Mouse (Mus musculus): ENCODE measurements at regions not wholly inside any gene's neighbourhood (a gene's known extent, or its start where the extent isn't known, plus 50 kb on each side); places are given as distances from the start of the nearest gene placed in this dataset.
A peak's percentile ranks its signal among the peaks of the same experiment; 100 is the strongest.

- Histone ChIP-seq H3K4me1 (replicated peaks; ENCODE audit: control insufficient read depth, insufficient read depth, low read length) (no peaks in the 10 kb centered on the region), H3K4me2 (ENCODE audit: low read length) (no peak overlapping the region), H3K36me3 (ENCODE audit: control insufficient read depth, insufficient read depth) (no peaks in the 10 kb centered on the region), H3K4me3 (replicated peaks; ENCODE audit: low read length) (no peak overlapping the region), H3K27me3 (replicated peaks; ENCODE audit: control insufficient read depth, insufficient read depth, low read length) (no peaks in the 10 kb centered on the region), H3K9me3 (ENCODE audit: control insufficient read depth, low read length) (no peaks in the 10 kb centered on the region), H3K27ac (ENCODE audit: low read length) (no peak overlapping the region), H3K9ac (replicated peaks; ENCODE audit: low read depth, low read length) (no peak overlapping the region)
- WGBS: 94% methylated on average over 6 of the region's 6 CpGs
- ATAC-seq: no peak
Measured at GRCm38 (mm10) chr16:55039777-55040176, 258.0 kb downstream of the Zpld1 start.

- WGBS: 68% methylated on average over 2 of the region's 2 CpGs
- Histone ChIP-seq H3K27ac (ENCODE audit: low read length) (no peak overlapping the region), H3K4me3 (replicated peaks; ENCODE audit: low read length) (no peak overlapping the region), H3K4me1 (replicated peaks; ENCODE audit: control insufficient read depth, insufficient read depth, low read length) (no peaks in the 10 kb centered on the region), H3K36me3 (ENCODE audit: control insufficient read depth, insufficient read depth) (no peaks in the 10 kb centered on the region), H3K9me3 (ENCODE audit: control insufficient read depth, low read length) (no peaks in the 10 kb centered on the region), H3K4me2 (ENCODE audit: low read length) (no peak overlapping the region), H3K9ac (replicated peaks; ENCODE audit: low read depth, low read length) (no peak overlapping the region), H3K27me3 (replicated peaks; ENCODE audit: control insufficient read depth, insufficient read depth, low read length) (no peaks in the 10 kb centered on the region)
- no peak for ATAC-seq
Measured at GRCm38 (mm10) chr16:55001661-55002289, 296.0 kb downstream of the Zpld1 start.

GRCm38 (mm10) chr16:54991595-54992240 lies 306.1 kb downstream of the Zpld1 start:
- H3K27ac ChIP-seq (ENCODE audit: low read length): no peak overlapping the region
- no peak overlapping the region for H3K9ac ChIP-seq (replicated peaks; ENCODE audit: low read depth, low read length)
- H3K4me1 ChIP-seq (replicated peaks; ENCODE audit: control insufficient read depth, insufficient read depth, low read length): no peaks in the 10 kb centered on the region
- H3K36me3 ChIP-seq (ENCODE audit: control insufficient read depth, insufficient read depth): no peaks in the 10 kb centered on the region
- no peaks in the 10 kb centered on the region for H3K27me3 ChIP-seq (replicated peaks; ENCODE audit: control insufficient read depth, insufficient read depth, low read length)
- H3K4me3 ChIP-seq (replicated peaks; ENCODE audit: low read length): no peak overlapping the region
- ATAC-seq: no peak
- WGBS: 83% methylated on average over 4 of the region's 4 CpGs
- H3K9me3 ChIP-seq (ENCODE audit: control insufficient read depth, low read length): 0 out of 2 replicates have a peak, but pooled peaks cover 2% of the 10 kb centered on the region
- H3K4me2 ChIP-seq (ENCODE audit: low read length): no peak overlapping the region

GRCm38 (mm10) chr16:54983759-54984218 lies 314.0 kb downstream of the Zpld1 start:
- Histone ChIP-seq H3K27me3 (replicated peaks; ENCODE audit: control insufficient read depth, insufficient read depth, low read length) (no peaks in the 10 kb centered on the region), H3K4me1 (replicated peaks; ENCODE audit: control insufficient read depth, insufficient read depth, low read length) (no peaks in the 10 kb centered on the region), H3K4me2 (ENCODE audit: low read length) (peak overlapping the region; percentile 47), H3K9me3 (ENCODE audit: control insufficient read depth, low read length) (0 out of 2 replicates have a peak, but pooled peaks cover 2% of the 10 kb centered on the region), H3K4me3 (replicated peaks; ENCODE audit: low read length) (peak overlapping the region; percentile 28), H3K36me3 (ENCODE audit: control insufficient read depth, insufficient read depth) (no peaks in the 10 kb centered on the region), H3K9ac (replicated peaks; ENCODE audit: low read depth, low read length) (peak overlapping the region; percentile 33), H3K27ac (ENCODE audit: low read length) (peak overlapping the region; percentile 67)
- WGBS: under 1% methylated on average over 9 of the region's 9 CpGs
- peak; percentile 89 for ATAC-seq

DNA sequence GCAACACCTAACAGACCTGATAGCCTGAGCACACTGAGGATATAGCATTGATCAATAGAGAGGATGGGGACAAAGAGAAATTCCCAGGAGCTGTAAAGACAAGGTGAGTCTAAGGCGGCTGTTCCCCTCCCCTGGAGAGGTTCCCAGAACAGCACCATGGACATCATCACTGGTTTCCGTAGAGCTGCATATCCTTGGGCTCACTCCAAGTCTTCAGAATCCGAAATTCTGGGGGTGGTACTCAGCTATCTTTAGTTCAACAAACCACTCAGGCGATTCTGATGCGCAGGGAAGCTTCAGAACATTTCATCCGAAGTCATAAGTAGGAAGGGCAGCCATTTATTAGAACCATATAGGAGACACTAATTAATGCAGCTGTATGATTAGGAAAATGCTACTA lies 327.4 kb downstream of the Zpld1 start:
- H3K4me2 ChIP-seq (ENCODE audit: low read length): no peak overlapping the region
- no peak overlapping the region for H3K27ac ChIP-seq (ENCODE audit: low read length)
- H3K36me3 ChIP-seq (ENCODE audit: control insufficient read depth, insufficient read depth): no peaks in the 10 kb centered on the region
- no peak overlapping the region for H3K9ac ChIP-seq (replicated peaks; ENCODE audit: low read depth, low read length)
- no peaks in the 10 kb centered on the region for H3K4me1 ChIP-seq (replicated peaks; ENCODE audit: control insufficient read depth, insufficient read depth, low read length)
- H3K9me3 ChIP-seq (ENCODE audit: control insufficient read depth, low read length): no peaks in the 10 kb centered on the region
- no peak for ATAC-seq
- no peaks in the 10 kb centered on the region for H3K27me3 ChIP-seq (replicated peaks; ENCODE audit: control insufficient read depth, insufficient read depth, low read length)
- no peak overlapping the region for H3K4me3 ChIP-seq (replicated peaks; ENCODE audit: low read length)
- 75% methylated on average over 6 of the region's 6 CpGs for whole genome bisulfite sequencing

GRCm38 (mm10) chr16:54943808-54944315 lies 353.9 kb downstream of the Zpld1 start:
- Histone ChIP-seq H3K4me2 (ENCODE audit: low read length) (no peak overlapping the region), H3K4me3 (replicated peaks; ENCODE audit: low read length) (no peak overlapping the region), H3K27ac (ENCODE audit: low read length) (no peak overlapping the region), H3K36me3 (ENCODE audit: control insufficient read depth, insufficient read depth) (no peaks in the 10 kb centered on the region), H3K4me1 (replicated peaks; ENCODE audit: control insufficient read depth, insufficient read depth, low read length) (no peaks in the 10 kb centered on the region), H3K9ac (replicated peaks; ENCODE audit: low read depth, low read length) (no peak overlapping the region), H3K27me3 (replicated peaks; ENCODE audit: control insufficient read depth, insufficient read depth, low read length) (no peaks in the 10 kb centered on the region), H3K9me3 (ENCODE audit: control insufficient read depth, low read length) (no peaks in the 10 kb centered on the region)
- no peak for ATAC-seq
- 45% methylated on average over 7 of the region's 7 CpGs for WGBS

- H3K27ac ChIP-seq (ENCODE audit: low read length): no peak overlapping the region
- H3K4me2 ChIP-seq (ENCODE audit: low read length): no peak overlapping the region
- no peak for ATAC-seq
- H3K4me3 ChIP-seq (replicated peaks; ENCODE audit: low read length): no peak overlapping the region
- H3K4me1 ChIP-seq (replicated peaks; ENCODE audit: control insufficient read depth, insufficient read depth, low read length): no peaks in the 10 kb centered on the region
- no peaks in the 10 kb centered on the region for H3K27me3 ChIP-seq (replicated peaks; ENCODE audit: control insufficient read depth, insufficient read depth, low read length)
- no peak overlapping the region for H3K9ac ChIP-seq (replicated peaks; ENCODE audit: low read depth, low read length)
- H3K36me3 ChIP-seq (ENCODE audit: control insufficient read depth, insufficient read depth): no peaks in the 10 kb centered on the region
- WGBS: 63% methylated on average over 3 of the region's 3 CpGs
- peaks cover 3% of the 10 kb centered on the region; the same call in 1 of the 2 replicates for H3K9me3 ChIP-seq (ENCODE audit: control insufficient read depth, low read length)
Measured at GRCm38 (mm10) chr16:54928259-54928658, 369.5 kb downstream of the Zpld1 start.

DNA sequence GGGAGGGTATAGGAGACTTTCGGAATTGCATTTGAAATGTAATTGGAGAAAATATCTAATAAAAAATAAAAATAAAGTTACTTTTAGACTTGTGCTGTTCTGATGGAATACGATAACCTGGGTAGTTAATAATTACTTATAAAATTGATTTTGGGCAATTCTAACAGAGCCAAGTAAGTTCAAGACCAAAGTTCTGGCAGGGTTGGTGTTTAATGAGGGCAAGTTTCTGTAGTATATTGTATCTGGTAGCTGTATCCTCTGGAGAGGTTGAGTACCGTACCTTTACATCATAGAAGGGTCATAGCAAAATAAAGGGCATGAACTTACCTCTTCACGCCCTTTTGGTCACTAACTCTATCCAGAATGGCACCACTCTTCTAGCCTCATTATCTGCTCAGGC lies 394.9 kb downstream of the Zpld1 start:
- Histone ChIP-seq H3K4me2 (ENCODE audit: low read length) (no peak overlapping the region), H3K36me3 (ENCODE audit: control insufficient read depth, insufficient read depth) (no peaks in the 10 kb centered on the region), H3K27ac (ENCODE audit: low read length) (no peak overlapping the region), H3K9me3 (ENCODE audit: control insufficient read depth, low read length) (no peaks in the 10 kb centered on the region), H3K27me3 (replicated peaks; ENCODE audit: control insufficient read depth, insufficient read depth, low read length) (no peaks in the 10 kb centered on the region), H3K4me3 (replicated peaks; ENCODE audit: low read length) (no peak overlapping the region), H3K9ac (replicated peaks; ENCODE audit: low read depth, low read length) (no peak overlapping the region), H3K4me1 (replicated peaks; ENCODE audit: control insufficient read depth, insufficient read depth, low read length) (no peaks in the 10 kb centered on the region)
- WGBS: 95% methylated on average over 4 of the region's 4 CpGs
- ATAC-seq: no peak

DNA sequence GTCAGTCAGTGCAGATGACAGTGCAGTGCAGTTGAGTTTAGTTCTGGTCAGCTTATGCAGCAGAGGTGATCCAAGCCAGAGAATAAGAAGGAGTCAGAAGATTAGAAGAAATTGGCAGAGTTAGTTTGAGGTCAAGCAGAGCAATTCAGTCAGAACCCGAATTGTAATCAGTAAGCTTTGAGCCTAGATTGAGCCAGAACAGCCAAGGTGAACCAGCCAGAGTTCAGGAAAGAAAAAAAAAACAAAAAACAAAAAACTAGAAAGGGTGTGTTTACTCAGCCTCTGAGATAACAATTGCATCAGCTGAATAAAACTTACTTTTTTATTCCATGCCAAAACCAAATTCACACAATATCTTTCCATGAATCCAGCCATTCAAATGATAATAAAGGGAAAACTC lies 396.3 kb downstream of the Zpld1 start:
- no peak for ATAC-seq
- Histone ChIP-seq H3K4me3 (replicated peaks; ENCODE audit: low read length) (no peak overlapping the region), H3K4me2 (ENCODE audit: low read length) (no peak overlapping the region), H3K36me3 (ENCODE audit: control insufficient read depth, insufficient read depth) (no peaks in the 10 kb centered on the region), H3K9ac (replicated peaks; ENCODE audit: low read depth, low read length) (no peak overlapping the region), H3K9me3 (ENCODE audit: control insufficient read depth, low read length) (no peaks in the 10 kb centered on the region), H3K27ac (ENCODE audit: low read length) (no peak overlapping the region), H3K4me1 (replicated peaks; ENCODE audit: control insufficient read depth, insufficient read depth, low read length) (no peaks in the 10 kb centered on the region), H3K27me3 (replicated peaks; ENCODE audit: control insufficient read depth, insufficient read depth, low read length) (no peaks in the 10 kb centered on the region)
- 77% methylated on average over 1 of the region's 1 CpGs for whole genome bisulfite sequencing
